Mouse (Mus musculus) ES-Bruce4 (cell line): ENCODE measurements around the gene Gm10375. TPM values are rescaled to one million over a fixed set of nuclear protein-coding genes. Genes with fewer than 3 reads are reported as not detected.
"Not testable (repeated sequence)": the region's sequence is repeated elsewhere in the genome, so short reads cannot be mapped to it uniquely, and the experiment has no call there.

ENCODE experiments used
- H3K27ac ChIP-seq: 2 replicates; pipeline ENCODE4 v1.5.1; 2012; ENCODE audit warnings: low read length, inconsistent platforms; ENCODE audit not compliant: insufficient read depth
- H3K27me3 ChIP-seq: 2 replicates; pipeline ENCODE4 v1.6.1; 2012; ENCODE audit warnings: mild to moderate bottlenecking, low read length, inconsistent platforms; ENCODE audit not compliant: control insufficient read depth, poor library complexity, insufficient read depth, severe bottlenecking
- H3K36me3 ChIP-seq: 2 replicates; pipeline ENCODE4 v1.6.1; 2012; ENCODE audit warnings: inconsistent platforms, mild to moderate bottlenecking, low read length, moderate library complexity; ENCODE audit not compliant: control insufficient read depth, poor library complexity, insufficient read depth, severe bottlenecking
- H3K4me1 ChIP-seq: one replicate; pipeline ENCODE4 v1.8.1; 2011; ENCODE audit warnings: low read length; ENCODE audit not compliant: control insufficient read depth, insufficient read depth
- H3K4me3 ChIP-seq: 2 replicates; pipeline ENCODE4 v1.5.1; 2011; ENCODE audit warnings: low read depth, mild to moderate bottlenecking, low read length
- H3K9ac ChIP-seq: 2 replicates; pipeline ENCODE4 v1.6.1; 2012; ENCODE audit warnings: low read depth, mild to moderate bottlenecking, inconsistent platforms; ENCODE audit not compliant: poor library complexity, severe bottlenecking
- H3K9me3 ChIP-seq: replicated peaks from 2 replicates; pipeline ENCODE4 v1.6.1; 2012; ENCODE audit warnings: mild to moderate bottlenecking, low read length, inconsistent platforms; ENCODE audit not compliant: control insufficient read depth, poor library complexity, insufficient read depth, severe bottlenecking
- polyA plus RNA-seq: library from polyadenylated mRNA; stranded (reverse); fragments of >200 nt; gene quantifications from 2 replicates; pipeline ENCODE4 v1.2.4, GENCODE M21; 2011; ENCODE audit warnings: low read depth; ENCODE audit not compliant: missing spikeins, insufficient read depth, insufficient read length

Gene Gm10375
- not detected in 2 replicates for polyA plus RNA-seq

DNA sequence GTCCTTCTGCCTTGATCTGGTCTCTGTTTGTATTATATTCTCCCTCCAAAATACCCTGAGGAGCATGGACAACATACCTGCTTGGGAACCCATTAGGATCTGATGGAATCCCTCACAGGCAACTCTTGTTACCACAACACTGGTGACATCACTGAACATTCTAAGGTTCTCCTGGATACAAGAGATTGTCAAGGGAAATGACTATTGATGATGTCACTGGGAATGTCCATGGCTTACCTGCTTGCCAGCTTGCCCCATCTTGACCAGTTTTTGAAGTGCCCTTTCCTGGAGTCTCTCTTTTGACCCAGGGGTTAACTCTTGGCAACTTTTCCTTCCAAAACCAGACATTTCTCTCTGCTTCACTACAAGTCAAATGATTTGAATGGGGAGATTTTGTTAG lies at the start of gene Gm10375:
Gm10375 (minus strand) TSS at position 101 of the 400 bp plus-strand sequence.
- H3K27me3 ChIP-seq, H3K27ac ChIP-seq, H3K36me3 ChIP-seq, H3K4me1 ChIP-seq, H3K4me3 ChIP-seq, H3K9me3 ChIP-seq, H3K9ac ChIP-seq: not testable (repeated sequence)

DNA sequence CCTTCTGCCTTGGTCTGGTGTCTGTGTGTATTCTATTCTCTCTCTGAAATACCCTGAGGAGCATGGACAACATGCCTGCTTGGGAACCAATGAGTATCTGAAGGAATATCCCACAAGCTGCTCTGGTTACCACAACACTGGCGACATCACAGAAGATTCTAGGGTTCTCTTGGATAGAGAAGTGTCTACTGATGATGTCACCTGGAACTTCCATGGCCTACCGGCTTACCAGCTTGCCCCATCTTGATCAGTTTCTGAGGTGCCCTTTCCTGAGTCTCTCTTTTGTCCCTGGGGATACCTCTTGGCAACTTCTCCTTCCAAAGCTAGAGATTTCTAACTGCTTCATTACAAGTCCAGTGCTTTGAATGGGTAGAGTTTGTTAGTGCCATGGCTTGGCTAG lies 28.8 kb downstream of the Gm10375 start, which contains the start of gene Gm17654:
Gm17654 (minus strand) TSS at position 101 of the 400 bp plus-strand sequence.
- H3K36me3 ChIP-seq, H3K27ac ChIP-seq, H3K9me3 ChIP-seq, H3K27me3 ChIP-seq, H3K4me3 ChIP-seq, H3K9ac ChIP-seq, H3K4me1 ChIP-seq: not testable (repeated sequence)

DNA sequence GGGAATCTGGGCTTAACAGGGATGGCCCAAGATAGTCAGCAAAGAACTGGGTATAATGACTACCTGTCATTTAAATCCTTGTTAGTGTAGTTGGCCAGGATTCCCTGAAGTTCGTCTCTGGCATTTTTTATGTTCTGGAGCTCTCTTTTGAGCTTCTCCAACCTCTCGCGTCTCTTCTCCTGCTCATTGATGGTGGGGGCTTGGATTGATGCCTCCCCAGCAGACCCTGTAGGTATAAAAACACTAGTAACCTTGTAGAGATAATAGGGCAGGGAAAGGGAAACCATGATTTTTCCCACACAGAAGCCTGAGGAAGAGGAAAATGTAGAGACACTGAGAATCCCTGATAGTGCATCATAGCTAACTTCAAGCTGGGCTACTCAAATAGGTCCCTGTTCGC lies 29.8 kb downstream of the Gm10375 start:
- not testable (repeated sequence) for H3K9ac ChIP-seq, H3K9me3 ChIP-seq, H3K4me3 ChIP-seq, H3K27ac ChIP-seq, H3K4me1 ChIP-seq, H3K36me3 ChIP-seq, H3K27me3 ChIP-seq

Other genes starting within 250 kb of the Gm10375 start
- not detected in 2 replicates for gene Gm8138, start 191.7 kb downstream of the Gm10375 start, polyA plus RNA-seq
- gene Gm5799, start 64.4 kb downstream of the Gm10375 start, polyA plus RNA-seq, result not detected in 2 replicates
- gene Gm17654, start 28.9 kb downstream of the Gm10375 start, polyA plus RNA-seq, result not detected in 2 replicates
- gene Gm8165, start 69.2 kb upstream of the Gm10375 start, polyA plus RNA-seq, result not detected in 2 replicates
- gene Gm7324, start 89.8 kb upstream of the Gm10375 start, polyA plus RNA-seq, result 31.7 and 35.6 TPM in 2 replicates
- gene Gm16506, start 119.5 kb upstream of the Gm10375 start, polyA plus RNA-seq, result not detected in 2 replicates
- gene Gm6526, start 139.9 kb upstream of the Gm10375 start, polyA plus RNA-seq, result not detected in 2 replicates
- not detected in 2 replicates for gene Gm8180, start 176.7 kb upstream of the Gm10375 start, polyA plus RNA-seq